Mouse (Mus musculus): ENCODE data around the gene Slc46a3. TPM values are rescaled to one million over a fixed set of nuclear protein-coding genes. Genes with fewer than 3 reads are reported as not detected.

Gene Slc46a3
- total RNA-seq, 2 experiments from 2014 or later, result 10.3 to 10.8 TPM

DNA sequence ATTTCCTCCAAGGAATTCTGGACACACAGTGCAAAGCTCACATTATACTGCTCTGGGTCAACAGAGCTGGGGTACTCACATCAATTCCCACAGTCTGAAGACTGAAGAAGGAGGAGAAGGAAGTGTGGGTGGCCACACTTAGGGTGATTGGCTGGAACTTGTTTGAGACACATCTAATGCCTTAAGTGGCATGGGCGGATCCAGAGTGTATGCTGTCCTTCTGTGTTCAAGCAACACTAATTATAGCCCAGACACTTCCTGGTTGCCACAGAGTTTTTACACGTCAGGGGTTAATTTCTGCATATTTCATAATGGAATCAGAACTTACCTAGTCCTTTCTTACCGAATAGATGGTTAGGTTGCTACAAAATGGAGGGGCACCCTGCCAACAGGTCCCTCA, 49.3 kb downstream of the Slc46a3 start:
- DNase-seq (ENCODE audit: low spot score), result no peak

DNA sequence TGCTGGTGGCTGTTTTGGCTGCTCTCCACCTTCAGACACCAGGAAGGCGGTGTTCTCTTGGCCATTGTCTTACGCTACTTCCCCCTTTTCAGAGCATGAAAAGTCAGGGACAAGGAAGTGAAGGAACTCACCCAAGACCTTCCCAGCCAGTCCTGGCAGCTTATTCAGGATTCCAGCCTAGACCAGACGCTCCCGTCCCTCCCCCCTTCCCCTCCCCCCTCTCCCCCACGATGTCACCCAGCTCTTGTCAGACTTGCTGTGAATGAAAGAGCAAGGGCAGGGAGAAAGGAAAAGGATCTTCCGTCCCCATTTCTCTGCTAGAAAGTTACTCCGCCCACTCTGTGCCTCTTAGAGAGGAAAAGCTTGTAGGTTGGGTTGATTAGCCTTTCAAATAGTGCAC, 51.3 kb downstream of the Slc46a3 start:
- DNase-seq (ENCODE audit: low spot score), result no peak

DNA sequence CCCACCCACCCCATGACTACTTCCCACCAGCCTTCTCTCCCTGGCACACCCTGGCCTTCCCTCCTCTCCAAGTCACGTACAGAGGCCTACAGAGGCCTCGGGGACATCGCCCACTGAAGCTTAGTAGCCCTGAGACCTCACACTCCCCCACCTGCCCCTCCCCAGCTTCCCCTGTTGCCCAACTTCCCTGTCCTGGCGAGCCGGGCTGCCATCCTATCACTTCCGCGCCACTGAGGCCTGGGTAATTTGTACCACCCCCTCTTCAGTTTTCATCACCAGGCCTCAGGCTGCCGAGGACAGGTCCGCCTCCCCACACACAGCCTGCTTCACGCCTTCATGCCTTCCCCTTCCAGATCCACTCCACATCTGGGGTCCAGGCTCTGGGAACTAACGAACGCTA, 55.2 kb downstream of the Slc46a3 start:
- DNase-seq (ENCODE audit: low spot score), result no peak

DNA sequence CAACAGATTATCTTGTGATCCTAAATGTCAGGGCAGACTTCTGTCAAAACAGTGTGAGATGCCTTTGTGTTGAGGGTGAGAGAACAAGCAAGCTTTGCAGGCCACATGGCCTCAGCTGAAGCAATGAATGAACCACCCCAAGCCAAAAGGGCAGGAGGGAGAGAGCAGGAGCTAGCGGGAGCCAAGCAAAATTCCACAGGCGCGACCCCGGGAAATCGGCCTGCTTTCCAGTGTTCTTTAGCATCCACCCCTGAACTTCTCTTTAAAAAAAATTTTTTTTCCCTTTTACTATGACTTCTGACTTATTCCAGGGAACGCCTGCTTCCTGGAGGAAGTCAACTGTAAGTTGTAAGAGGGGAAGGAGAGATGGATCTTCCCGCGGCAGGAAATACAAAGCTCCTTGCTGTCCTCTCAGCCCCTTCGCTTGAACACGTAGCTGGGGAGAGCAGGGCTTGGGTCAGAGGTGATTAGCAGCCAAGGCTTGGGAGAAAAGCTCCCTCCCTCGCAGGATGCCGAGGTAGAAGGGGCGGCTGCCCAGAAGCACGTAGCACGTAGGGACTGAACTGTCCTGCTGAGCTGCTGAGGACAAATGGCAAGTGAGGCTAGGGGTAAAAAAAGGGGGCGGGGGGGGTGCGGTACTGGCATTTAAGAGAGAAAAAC, 59.6 kb downstream of the Slc46a3 start:
- DNase-seq (ENCODE audit: low spot score), result no peak

DNA sequence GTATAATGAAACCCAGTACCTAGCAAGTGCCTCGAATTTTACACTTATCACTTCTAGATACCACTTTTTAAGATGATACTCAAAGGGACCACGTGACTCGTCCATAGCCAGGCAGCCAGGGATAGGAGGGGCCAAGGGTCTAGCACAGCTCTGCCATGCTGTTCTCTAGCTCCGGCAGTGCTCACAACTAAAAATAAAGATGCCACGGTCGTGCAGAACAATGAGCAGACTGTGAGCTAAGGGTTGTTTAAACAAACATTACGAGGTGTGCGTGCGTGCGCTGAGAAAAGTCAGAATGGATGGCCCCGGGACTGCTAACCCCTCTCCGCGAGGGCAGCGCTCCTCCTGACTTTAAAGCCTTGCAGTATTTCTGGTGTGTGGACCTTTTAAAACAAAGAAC, 61.8 kb downstream of the Slc46a3 start:
- no peak for DNase-seq (ENCODE audit: low spot score)

DNA sequence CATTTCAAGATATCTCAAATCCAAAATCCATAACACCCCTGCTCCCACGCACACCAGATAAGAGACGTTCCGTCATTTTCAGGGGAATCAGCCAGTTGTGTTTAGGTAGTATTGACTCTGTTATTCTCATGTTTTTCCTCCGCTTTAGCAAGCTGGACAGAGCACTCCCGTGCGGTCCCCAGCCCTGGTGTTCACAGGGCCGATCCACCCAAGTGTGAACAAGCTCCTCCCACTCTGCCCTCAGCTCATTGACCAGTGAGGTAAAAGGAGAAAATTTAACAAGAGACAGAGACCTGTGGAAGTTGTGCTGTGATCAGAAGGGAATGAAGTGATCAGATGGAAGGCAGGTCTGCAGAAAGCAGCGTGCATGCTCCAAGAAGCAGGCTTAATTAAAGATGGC, 65.8 kb downstream of the Slc46a3 start:
- no peak for DNase-seq (ENCODE audit: low spot score)

Other genes with a start within 250 kb of the Slc46a3 start
- gene Flt1, start 168.8 kb downstream of the Slc46a3 start, total RNA-seq (2021), result 10 to 100 TPM; 25.8 to 28.7 TPM
- 100 to 1,000 TPM; 138 to 152 TPM for gene Pomp, start 34.4 kb downstream of the Slc46a3 start, total RNA-seq (2021)
- under 1 TPM in 1 of 2 experiments, not detected in 1; 0.09 TPM for gene Mtus2, start 62.5 kb upstream of the Slc46a3 start, total RNA-seq (2021)